Mouse (Mus musculus): ENCODE results near the gene Col19a1. TPM values are rescaled to one million over a fixed set of nuclear protein-coding genes. Genes with fewer than 3 reads are reported as not detected.

Gene Col19a1
- polyA plus RNA-seq, 3 experiments from 2014 or later, result 0.08 TPM; not detected in 2

DNA sequence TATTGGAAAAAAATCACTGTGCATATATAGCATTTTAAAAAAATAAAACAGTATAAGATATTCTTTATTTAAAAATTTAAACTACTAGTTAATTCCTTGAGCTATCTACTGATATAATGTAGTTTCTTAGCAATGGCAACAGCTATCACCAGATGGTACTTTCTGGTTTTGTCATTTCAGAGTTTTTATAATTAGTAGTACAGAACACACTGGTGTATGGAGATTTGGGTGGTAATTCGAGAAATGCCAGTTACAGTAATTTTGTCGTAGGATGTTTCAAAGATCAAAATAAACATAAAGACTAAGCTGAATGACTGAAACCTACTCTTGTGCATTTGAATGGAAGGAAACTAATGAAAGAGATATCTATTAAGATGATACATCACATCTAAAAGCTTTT, 129.3 kb downstream of the Col19a1 start:
- no peak for ATAC-seq

DNA sequence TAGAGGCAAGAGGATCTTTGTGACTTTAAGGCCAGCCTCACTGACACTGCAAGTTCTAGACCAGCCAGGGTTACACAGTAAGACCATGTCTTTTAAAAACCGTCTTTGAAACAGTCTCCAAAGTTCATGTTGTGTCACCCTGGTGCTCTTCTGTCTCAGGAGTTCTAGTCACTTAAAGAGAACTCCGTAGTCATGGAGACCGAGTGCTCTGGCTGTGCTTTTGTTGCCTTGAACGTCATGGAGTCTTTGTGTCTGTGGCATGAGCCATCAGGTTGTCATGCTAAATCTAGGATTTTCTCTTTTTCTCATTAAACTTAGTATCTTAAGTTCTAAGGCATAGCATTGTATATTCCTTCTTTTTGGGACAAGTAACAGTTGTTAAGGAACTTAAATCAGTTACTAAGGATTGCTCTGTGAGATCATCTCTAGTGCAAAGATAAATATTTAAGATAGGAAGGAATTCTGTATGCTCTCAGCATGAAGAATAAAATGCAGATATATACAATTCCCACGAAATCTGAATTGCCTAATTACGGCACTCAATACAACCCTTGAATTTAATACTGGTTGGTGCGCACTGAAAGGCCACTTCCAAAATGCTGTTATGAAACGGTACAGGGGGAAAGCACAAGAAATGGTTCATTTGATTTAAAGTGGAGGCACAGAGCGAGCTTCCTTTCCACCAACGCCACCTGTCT, 134.6 kb downstream of the Col19a1 start:
- no peak for ATAC-seq

DNA sequence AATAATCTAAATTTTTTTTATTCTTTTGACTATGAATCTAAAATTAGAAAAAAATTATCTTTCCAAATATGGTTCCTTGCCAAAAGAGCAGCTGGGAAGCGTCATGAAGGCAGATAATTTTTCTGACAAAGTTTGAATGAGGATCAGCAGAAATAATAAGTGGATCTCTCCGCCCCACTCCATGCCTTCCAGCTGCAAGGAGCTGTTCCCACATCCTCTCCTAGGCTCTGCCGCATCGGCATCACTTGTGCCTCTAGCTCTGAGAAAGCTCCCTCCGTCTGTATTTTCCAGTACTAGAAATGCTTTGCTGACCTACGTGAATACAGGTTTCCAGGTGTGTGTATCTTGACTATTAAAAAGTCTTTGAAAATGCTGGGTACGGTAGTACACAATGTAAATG, 135.1 kb downstream of the Col19a1 start:
- ATAC-seq, result no peak

DNA sequence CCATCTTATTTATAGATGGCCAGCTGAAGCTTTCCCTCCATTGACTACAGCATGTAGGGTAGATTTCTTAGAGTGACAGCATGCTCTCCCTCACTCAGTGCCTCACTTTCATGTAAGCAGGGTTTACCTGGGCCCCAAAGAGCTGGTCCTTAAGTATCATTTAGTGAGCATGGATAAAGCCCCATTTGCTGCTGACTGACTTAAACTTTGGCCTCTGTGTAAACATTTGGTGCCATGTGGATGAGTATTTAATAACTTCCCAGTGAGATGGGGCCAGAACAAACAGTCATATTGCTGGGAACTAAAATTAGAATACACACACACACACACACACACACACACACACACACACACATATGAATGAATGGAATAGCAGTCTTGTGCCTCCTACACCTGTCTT, 149.8 kb downstream of the Col19a1 start:
- ATAC-seq, result no peak

DNA sequence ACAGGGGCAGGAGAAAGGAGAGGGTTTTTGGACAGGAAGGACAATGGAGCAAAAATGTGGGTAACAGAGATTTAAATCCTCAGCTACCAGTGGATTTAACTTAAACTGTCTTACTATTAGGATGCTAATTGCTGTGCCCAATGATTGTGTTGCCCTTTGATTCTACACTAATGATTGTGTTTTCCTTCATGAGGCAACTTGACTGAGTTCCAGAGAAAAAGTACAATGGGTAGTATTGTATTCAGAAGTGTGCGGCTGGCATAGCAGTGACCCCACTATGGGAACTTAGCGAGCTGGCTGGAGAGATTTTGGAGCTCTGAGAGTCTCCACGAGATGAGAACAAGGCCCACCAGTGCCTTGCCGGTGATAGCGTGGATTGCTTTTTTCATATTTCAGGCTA, 159.0 kb downstream of the Col19a1 start:
- ATAC-seq, result no peak

DNA sequence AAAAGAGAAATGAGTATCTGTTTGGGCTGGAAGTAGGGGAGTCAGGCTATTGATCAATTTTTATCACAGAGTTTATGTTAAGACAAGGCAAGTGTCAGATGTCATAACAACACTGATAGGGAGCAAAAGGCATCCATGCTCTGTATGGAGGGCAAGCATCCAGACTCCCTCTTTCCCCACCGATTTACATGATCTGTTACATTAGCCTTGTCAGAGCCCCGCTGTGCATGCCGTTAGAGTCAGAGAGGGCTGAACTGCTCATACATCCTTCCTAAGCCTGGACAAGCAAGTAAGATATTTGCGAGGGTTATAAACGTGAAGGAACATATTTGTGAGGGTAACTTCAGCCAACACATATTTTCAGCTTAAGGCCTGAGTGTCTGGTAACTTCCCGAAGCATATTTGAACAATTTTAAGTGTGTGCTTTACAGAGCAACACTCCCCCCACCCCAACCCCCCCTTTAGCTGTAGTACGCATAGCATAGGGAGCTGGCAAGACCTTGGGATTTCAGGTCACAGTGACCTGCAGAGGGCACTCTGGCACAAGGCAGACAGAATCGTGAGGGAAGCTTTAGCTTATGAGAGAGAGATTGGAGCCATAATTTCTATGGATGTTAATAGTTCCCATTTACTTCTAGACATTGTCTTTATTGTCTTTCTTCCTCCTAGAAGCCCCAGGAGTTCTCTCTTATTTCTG, 209.0 kb downstream of the Col19a1 start:
- no peak for ATAC-seq

DNA sequence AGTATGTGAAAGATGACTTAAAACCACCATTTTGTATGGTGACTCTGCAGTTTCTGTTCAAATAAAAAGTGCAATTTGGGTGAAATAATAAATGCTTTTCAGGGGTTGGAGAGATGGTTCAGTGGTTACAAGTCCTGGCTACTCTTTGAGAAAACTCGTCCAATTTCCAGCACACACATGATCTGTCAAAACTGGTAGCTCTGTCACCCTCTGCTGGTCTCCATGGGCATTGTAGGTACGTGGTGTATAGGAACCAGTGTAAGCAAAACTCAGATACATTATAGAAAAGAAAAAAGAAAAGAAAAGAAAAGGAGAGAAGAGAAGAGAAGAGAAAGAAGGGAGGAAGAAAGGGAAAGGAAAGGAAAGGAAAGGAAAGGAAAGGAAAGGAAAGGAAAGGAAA, 212.4 kb downstream of the Col19a1 start:
- no peak for ATAC-seq

DNA sequence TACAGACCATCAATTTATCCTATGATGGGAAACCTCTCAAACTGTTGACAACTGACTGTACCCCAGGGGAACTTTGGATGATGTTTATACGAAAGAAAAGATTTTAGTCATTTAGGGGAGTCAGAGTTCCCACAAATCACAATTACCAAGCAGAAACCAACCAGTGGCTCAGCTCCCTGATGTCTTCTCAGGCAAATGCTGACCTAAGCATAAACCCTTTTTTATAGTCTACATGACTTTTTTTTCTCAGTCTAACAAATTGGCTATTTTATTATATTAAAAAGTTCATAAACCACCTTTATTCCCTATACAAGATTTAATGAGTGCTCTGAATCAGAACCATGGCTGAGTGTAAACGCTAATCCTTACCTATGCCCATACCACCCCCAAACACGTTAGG, 213.6 kb downstream of the Col19a1 start:
- no peak for ATAC-seq

DNA sequence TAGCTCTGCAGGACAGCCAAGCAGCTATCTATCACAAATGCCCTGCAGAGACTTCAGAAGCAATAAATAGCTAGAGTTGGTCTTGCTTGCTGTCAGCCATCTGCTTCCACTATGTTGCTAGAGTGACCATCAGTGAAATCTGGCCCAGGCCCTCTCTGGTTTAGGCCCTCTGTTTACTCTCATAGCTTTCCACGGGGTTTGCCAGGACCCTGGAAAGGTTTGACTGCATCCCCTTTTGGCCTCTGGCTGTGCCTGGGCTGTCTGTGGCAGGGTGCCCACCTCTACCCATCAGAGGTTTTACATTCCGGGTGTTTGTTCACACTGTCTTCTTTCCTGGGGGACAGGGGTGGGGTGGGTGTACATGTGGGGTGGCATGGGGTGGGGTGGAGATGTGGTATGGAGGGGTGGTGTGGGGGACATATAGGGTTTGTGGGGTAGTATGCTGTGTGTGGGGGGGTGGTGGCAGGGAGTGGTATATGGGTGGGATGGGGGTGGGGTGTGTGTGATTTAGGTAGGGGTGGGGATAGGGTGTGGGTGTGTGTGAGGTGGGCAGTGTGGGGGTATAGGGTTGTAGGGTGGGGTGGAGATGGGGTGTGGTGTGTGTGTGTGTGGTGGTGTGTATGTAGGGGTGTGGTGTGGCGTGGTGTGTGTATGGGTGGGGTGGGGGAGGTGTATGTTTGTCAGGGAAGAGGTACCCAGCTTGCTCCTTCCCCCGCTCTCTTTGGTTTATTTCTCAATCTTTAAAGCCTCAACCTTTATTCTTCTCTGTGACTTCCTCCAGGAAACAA, 214.6 kb downstream of the Col19a1 start:
- ATAC-seq, result no peak

DNA sequence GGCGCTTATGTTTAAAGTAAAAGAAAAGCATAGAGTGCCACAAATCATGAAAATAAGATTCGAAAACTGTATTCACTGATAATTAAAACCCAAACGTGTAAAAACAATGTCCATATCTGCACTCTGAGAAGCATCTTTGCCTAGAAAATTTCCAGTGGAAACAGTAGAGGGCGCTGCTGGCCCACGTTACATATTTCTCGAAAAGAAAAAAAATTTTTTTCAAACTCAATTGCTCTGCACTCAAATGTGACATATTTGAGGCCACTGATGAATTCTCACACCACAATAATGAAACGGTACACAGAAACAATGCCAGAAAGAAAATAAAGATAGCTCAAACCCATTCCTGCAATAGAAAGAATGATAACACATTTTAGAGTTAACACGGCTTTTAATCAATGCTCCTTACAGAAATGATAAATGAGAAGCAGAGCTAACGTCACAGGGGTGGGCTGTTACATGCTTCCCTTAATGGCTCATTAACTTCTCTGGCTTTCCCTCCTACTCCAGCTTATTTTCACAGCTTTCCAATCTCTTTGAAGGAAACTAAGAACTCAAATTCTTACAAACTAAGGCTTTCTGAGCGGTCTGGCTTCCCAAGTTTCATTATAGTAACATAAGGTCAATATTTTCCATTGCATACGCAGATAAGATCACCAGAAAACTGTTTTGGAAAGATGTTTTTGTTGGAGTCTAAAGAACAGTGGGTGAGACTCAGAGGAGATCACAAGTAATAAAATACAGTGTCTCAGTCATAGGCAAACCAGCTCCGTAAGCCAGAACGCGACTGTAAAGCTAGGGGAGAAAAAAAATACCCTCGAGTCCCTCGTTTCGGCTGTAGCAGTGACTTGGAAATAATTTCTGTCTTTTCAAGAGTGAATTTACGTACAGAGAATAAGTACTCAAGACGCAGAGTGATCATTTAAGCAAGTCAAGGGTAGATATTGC, 219.4 kb downstream of the Col19a1 start:
- no peak for ATAC-seq

DNA sequence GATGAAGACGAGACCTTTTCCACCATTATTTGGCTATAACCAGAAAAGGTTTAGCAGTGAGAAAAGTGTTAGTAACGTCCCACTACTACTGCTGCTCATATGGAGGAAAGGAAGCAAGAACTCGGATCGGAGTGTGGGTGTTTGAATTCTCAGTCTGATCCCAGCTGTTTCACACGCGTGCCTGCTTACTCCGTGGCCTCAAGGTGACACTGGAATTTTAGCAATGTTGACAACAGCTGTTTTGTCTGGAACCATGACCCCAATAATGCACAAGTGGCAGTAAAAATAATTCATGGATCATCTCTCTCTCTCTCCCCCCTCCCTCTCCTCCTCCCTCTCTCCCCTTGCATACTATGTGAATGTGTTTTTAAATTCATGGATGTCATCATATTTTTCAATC, 222.5 kb downstream of the Col19a1 start:
- no peak for ATAC-seq

DNA sequence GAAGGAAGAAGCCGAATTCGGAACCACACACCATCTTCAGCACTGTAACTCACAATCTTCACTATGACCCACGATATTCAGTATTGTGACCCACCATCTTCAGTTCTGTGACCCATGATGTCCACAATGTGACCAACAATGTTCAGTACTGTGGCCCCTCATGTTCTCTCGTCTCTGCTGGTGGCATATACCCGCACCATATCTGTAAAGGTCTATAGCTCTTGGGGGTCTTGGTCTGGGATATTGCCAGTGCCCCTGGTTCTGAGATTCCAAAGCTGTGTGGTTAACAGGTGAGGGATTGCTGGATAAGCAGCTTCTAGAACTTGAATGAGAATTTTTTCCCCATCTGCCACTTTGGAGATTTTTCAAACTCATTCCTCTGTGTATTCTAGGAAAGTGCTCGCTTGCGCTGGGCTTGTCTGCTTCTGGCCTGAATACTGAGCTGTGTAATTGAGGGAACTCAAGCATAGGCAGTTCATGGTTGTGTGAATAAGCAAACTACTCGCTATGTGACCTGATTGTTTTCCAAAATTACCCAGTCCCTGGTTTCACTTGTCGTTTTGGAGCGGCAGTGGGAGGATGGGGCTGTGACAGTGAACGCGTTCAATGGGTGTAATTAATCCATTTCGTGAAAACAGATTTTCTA, 225.2 kb downstream of the Col19a1 start:
- ATAC-seq, result no peak

DNA sequence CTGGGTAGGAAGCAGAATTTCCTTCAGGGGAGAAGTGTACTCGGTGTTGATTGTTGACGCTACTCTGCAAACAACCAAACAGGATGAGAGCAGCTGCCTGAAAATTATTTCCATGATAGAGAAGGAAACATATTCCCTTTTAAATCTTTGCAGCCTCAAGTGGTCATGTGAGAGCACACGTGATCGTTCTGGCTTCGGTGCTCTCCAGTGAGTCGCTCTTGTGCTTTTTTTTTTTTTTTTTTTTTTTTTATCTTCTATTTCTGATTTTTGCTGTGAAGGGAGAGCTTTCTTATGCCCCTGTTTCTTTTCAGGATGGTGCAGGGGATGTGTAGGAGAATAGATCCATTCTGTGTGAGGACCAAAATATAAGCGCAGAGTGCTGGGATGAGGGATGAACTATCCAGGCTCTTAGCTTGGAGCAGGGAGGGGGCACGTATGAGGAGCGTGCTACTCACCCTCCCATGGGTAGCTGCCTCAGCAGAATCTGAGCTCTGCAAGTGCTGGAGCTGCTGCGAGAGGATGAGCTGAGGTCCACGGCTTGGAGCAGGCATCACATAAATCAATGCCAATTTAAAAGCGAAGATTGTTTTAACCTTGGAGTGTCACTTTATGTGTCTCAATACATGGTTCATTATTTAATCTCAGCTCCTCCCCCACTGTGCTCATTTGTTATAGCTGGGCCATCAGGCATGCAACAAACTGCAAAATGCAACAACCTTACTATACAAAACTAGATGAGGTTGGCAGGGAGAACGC, 237.6 kb downstream of the Col19a1 start:
- ATAC-seq, result no peak

DNA sequence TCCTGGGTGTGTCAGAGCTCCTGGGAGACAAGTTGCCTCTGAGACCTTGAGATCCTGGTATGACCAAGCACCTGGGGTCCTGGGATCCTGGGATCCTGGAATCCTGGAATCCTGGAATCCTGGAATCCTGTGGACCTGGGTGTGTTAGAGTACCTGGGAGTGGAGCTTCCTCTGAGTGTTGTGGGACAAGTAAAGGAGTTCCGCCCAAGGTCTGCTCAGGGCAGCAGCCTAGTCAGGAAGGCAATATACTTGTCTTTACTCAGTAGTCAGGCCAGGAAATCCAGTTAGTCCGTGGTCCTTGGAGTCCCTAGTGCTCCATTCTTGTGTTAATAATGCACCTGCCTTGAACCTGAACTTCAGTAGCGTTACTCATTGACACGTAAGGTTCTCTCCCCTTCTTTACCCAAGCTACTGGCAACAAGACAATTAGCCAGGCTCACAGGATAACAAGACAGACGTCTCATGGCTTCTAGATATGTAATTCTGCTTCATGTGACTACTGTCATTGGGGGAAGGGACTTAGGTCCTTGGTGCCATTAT, 239.6 kb downstream of the Col19a1 start:
- ATAC-seq, result no peak

DNA sequence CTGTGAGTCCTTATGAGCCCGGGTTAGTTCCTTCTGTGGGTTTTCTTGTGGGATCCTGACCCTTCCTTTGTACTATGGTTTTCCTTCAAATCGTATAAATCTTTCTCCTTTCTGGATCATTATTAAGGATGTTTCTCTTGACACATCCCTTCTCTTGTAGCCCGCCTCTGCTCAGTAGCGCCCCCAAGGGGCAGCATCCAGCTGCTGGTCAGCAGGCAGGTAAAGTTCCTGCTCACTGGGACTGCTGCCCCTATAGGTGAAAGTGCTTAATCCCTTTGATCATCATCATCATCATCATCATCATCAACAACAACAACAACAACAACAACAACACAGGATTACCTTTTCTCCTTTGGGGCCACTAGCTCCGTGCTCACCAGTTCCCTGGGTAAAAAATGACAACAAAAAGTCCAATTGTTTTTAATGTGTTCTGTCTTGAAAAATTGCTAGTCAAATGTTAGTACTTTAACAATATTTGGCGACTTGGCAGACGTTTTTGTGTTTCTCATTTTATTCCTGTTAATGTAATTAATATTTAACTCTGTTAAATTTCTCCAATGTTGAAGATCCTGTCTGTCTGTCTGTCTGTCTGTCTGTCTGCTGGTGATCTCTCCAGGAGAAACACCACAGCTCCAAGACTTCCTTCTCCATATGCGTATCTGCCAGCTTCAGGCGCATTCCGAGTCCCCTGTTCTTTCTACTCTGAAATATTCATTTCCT, 249.6 kb downstream of the Col19a1 start:
- ATAC-seq, result no peak

DNA sequence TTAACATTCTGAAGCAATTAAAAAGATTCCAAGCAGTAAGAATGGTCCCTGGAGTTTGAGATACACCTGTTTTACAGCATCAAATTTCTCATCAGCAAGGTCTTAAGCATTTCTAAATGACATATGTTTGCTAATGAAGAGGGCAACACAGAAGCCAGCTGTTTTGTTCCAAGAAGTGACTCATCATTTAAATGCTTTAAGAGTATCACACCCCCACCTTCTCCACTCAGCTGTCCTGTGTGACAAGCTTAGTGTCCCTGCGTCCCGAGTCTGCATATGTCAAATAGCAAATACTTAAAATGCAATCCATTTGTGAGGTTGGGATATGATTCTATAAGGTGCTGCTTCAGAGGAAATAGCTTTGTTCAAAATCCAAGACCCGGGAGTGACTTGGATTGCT, 251.2 kb downstream of the Col19a1 start:
- no peak for ATAC-seq

DNA sequence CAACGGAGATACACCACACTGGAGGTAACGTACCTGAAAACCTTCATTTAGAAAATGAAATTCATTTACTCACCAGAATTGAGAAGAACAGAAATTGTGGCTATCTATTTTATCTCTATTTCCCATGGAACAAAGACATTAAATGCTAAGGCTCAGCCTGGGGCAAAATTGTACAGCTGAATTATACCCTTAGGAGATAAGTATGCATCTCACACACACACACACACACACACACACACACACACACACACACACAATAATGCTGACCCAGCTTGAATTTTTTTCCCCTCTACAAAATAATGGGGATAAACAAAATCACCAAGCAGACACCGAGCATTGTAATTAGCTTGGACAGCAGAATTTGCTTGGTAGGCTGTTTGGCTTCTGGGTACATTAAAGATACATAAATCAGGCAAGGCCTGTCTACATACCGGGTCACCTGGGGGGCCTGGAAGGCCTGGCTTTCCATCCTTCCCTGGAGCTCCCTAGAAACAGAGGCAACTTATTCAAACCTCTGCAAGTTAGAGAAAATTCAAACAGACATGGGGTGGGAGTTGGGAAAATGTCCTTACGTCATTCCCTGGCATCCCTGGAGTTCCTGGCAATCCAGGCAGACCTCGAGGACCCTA, 270.2 kb downstream of the Col19a1 start:
- no peak for ATAC-seq

DNA sequence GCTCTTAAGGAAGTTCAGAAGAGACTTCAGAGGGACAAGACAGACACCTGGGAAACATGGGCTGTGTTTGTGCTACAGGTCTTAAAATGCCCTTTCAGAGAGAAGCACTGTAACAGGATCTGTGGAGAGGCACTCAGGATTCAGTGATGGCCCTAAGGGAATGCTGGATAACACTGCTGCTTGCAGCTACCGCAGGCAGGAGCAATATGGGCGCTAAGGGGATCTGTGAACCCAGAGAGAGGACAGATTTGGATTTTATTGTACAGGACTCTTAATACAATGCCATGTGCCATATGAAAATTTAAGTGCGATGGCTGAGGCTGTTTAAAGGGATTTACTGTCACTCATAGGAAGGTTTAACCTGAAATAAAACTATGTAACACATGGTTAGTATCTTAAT, 270.8 kb downstream of the Col19a1 start:
- ATAC-seq, result no peak

DNA sequence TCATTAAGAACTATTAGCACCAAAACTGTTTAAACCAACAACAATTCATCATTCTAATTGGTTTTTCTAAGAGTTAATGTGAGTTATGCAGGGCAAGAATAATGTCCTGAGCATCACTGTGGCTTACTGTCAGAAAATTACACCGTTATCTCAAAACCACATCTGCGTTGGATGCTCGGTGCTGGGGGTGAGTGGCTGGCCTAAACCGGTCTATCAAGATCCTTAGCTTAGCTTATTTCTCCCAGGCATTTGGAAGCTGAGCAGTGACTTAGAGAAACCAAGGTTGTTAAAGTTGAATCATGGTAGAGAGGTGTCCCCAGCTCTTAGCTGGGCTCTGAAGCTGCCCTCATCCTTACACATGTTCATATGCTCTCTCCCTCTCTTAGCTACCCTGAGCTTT, 276.4 kb downstream of the Col19a1 start:
- ATAC-seq, result no peak

DNA sequence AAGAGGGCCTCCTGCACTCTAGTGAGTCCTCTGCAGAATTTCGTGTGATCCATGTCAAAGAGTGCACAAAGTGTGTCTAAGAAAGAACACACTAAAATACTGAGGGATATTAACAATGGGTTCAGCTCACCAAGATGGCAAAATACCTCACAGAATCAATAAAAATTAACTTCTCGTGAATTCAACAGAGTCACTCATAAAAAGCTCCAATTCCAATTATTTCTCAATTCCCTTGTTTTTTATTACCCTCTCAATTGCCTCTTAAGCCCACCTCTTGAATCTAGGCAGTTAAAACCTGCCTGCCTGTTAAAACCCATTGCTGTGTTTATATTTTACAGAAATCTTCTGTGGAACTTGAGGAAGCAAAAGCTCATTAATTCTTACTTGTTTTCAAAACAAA, 277.1 kb downstream of the Col19a1 start:
- ATAC-seq, result no peak
